Mouse (Mus musculus): ENCODE measurements around the gene Upp1. TPM values are rescaled to one million over a fixed set of nuclear protein-coding genes. Genes with fewer than 3 reads are reported as not detected.

Gene Upp1
- polyA plus RNA-seq (2012; rRNA removed) = 5.9 and 8.4 TPM in 2 replicates

DNA sequence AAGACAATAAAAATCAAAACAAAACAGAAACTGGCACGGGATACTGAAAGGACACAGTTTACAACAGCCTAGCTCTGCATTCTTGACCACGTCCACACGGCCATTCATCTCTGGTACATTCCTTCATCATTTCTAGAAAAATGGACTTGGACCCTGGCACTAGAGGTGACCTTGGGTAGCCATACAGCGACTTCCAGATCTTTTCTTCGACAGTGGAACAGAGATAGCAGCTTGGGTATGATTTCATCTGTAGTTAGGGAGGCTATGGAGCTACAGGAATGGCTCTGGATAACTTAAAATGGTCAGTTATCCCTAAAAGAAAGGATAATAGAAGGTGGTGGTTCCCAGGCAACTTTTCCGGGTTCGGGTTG lies at the start of gene Upp1:
Upp1 (plus strand) TSS at position 54 of the 371 bp plus-strand sequence.
- DNase-seq (ENCODE audit: extremely low spot score in 1 of 2, low spot score in 1 of 2) = no peak

DNA sequence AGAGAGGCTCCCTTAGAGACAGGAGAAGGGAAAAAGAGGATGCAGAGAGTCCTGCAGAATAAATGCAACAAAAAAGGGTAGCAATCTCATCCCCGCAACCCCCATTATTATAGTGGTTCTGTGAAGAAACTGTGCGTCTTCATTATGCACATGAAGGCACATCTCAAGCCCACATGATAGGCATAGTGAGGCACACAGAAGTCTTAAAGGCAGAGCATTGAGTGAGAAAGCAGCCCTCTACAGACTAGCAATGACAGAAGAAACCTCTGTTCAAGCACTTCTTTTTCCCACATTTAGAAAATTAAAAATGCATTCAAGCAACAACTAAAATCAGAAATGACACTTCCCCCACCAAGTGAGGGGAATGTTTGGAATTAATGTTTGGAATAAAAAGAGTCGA lies 41.5 kb upstream of the Upp1 start:
- no peak for DNase-seq (ENCODE audit: extremely low spot score in 1 of 2, low spot score in 1 of 2)

DNA sequence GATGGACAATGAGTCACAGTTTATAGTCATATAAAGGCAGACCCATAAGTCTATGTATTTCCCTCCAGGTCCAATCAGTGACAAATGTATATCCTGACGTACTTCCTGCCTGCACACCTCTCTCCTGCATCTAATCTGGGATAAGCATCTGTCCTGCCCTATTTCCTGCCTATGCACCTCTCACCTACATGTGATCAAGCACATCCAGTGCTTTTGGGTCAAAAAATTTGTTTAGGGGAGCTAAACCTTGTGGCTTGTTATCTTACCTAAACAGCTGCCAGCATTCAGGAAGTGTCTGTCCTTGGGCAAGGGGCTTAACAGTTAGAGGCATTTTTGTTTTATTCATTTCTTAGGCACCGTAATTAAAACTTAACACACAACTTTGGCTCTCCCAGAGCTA lies 4.7 kb upstream of the Upp1 start:
- DNase-seq (ENCODE audit: extremely low spot score in 1 of 2, low spot score in 1 of 2) = no peak

- DNase-seq (ENCODE audit: extremely low spot score in 1 of 2, low spot score in 1 of 2) = no peak
Observed at GRCm38 (mm10) chr11:9115367-9116120, 2.4 kb upstream of the Upp1 start.

GRCm38 (mm10) chr11:9116121-9116520 lies 1.8 kb upstream of the Upp1 start:
- DNase-seq (ENCODE audit: extremely low spot score in 1 of 2, low spot score in 1 of 2) = no peak

- DNase-seq (ENCODE audit: extremely low spot score in 1 of 2, low spot score in 1 of 2) = no peak
Observed at GRCm38 (mm10) chr11:9116916-9117315, 987 bp upstream of the Upp1 start.

DNA sequence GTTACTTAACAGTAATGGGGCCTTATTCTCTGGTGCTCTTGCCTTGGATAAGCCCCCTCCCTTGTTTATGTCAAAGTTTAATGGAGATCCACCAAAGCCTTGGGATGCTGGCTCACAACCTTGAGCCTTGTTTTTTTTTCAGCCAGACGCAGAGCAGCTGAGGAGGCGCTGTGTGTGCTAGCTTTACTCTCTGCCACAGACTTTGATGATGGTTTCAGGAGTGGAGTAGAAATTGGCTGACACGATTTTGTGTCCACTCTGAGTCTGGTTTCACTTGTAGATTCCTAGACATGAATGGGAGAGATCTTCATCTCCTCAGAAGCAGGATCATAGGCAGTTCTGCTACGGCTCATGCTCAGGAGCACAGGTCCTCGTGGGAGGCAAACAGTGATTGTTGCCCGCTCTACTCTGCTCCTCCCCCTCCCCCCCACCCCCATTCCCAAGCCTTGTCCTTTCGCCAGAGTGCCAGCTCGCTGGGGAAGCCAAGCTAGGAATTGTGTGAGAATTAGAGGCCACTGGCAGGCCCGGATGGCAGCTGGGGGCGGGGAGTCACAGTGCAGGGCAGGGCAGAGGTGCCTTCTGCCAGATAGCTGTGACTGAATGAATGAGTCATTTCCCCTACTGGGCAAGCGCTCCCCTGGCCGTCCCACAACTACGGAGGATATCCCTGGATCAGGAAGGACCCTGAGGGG lies 399 bp upstream of the Upp1 start:
- peak in 1 of 2 experiments; percentile 31 for DNase-seq (ENCODE audit: extremely low spot score in 1 of 2, low spot score in 1 of 2)

DNA sequence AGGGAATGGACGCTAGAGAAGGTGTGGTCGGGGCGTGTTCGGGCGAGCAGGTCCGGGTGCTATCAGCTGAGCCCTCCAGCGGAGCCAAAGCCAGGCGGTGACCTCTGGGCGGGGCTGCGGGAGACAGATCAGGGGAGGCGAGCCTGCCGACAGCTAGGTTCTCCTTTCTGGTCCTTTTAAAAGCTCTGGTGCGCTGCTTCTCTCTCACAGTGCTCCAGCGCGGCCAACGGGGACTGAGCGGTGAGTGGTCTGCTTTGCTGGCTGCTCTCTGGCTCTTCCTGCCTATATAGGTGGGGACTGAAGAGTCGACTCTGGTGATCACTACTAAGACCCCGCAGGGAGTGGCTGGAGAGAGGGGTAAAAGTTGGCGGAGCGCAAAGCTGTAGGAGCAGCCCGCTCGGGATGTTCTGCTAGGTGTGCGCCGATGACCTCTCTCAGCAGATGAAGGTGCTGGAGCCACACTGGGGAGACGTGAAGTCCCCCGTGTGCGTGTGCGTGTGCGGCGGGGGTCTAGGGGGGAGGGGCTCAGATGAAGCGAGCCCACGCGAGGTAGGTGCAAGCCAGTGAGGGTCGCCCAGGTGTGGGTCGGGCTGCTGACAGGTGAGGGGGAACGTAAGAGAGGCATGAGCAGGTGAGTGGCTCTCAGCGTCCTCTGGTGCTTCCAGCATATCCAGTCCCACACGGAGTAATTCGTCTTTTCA lies 668 bp downstream of the Upp1 start:
- DNase-seq (ENCODE audit: extremely low spot score in 1 of 2, low spot score in 1 of 2) = no peak

DNA sequence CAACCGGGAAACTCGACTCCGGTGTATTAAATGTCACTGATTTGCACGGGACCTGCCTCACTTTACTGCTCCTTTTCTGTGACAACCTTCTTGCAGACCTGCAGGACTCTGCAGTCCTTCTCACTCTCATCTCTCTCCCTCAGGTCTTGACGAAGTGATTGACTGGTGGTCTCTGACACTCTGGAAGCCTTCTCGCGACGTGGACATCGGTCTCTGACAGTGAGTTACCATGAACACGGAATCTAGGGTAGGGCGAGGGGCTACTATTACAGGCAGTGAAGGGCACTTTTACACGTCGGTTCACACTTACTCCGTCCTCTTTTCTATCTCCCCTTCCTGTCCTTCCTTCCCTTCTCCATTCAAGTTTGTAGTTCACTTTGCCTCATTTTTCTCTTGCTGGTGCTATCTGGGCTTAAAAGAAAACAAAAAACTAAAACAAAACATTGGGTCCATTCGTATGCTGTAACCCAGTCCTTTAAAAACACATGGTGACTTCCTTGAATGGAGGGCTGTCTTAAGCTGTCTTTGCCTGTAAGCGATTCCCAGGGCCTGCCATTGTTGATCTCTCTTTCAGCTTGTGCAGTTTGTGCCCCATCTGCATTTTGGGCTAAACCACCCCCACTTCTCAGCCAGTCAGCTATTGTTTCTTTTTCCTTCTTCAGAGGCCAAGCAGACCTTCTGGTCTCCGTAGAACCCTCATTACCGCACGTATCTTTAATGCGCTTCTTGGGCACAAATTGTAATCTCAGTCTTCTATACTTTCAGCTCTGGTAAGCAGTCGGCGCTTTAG lies 1.5 kb downstream of the Upp1 start:
- DNase-seq (ENCODE audit: extremely low spot score in 1 of 2, low spot score in 1 of 2) = no peak

DNA sequence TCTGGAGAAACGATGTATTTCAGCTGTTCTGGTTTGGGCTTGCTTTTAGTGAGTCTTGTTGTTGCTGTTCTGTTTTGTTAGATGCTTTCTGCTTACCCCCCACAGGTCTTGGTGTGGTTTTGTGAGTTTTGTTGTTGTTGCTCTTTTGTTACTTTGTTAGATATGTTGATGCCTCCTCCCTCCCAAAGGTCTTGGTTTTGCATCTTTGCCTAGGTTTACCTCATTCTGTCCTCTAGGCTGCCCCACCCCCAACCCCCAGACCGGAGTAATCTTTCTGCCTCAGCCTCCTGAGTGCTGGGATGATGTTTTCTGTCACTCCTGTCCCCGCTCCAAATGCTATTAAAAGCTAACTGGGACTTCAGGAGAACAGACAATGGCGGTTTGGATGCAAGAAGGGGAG lies 4.4 kb downstream of the Upp1 start:
- no peak for DNase-seq (ENCODE audit: extremely low spot score in 1 of 2, low spot score in 1 of 2)

DNA sequence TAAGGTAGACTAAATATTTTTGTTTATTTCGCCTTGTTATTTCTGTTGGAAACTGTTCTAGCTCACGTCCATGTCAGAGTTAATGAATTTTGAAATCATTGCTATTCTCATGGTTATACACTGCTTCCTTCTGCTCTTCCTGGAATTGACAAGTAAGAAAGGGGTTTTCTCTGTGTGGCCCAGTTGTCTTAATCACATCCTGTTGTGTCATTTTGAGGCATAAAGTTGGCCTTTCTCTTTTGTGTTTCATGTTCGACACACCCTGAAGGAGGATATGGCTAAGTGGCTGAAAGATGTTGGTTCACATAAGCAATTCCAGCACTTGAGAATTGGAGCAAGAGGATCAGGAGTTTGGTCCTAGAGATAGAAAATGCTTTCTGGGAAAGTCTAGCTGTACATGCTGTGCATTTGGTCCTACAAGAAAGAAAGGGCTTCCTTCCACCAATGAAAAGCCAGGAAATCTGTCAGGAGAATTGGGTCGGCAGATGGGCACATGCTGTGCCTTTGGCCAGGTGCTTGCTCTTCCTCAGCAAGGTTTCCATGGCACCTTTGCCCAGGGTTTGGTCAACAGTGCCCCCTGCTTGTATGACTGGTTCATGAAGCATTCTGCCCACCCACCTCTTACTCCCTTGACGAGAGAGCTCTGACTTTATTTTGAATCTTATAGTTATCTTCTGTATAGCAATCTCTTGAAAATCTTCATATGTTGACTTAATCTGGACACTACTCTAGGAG lies 8.6 kb downstream of the Upp1 start:
- no peak for DNase-seq (ENCODE audit: extremely low spot score in 1 of 2, low spot score in 1 of 2)

- DNase-seq (ENCODE audit: extremely low spot score in 1 of 2, low spot score in 1 of 2) = peak; percentile 40 to 53
Observed at GRCm38 (mm10) chr11:9128110-9128509, 10.2 kb downstream of the Upp1 start.

GRCm38 (mm10) chr11:9129528-9129927 lies 11.6 kb downstream of the Upp1 start:
- no peak for DNase-seq (ENCODE audit: extremely low spot score in 1 of 2, low spot score in 1 of 2)

GRCm38 (mm10) chr11:9131688-9132087 lies 13.8 kb downstream of the Upp1 start:
- no peak for DNase-seq (ENCODE audit: extremely low spot score in 1 of 2, low spot score in 1 of 2)

DNA sequence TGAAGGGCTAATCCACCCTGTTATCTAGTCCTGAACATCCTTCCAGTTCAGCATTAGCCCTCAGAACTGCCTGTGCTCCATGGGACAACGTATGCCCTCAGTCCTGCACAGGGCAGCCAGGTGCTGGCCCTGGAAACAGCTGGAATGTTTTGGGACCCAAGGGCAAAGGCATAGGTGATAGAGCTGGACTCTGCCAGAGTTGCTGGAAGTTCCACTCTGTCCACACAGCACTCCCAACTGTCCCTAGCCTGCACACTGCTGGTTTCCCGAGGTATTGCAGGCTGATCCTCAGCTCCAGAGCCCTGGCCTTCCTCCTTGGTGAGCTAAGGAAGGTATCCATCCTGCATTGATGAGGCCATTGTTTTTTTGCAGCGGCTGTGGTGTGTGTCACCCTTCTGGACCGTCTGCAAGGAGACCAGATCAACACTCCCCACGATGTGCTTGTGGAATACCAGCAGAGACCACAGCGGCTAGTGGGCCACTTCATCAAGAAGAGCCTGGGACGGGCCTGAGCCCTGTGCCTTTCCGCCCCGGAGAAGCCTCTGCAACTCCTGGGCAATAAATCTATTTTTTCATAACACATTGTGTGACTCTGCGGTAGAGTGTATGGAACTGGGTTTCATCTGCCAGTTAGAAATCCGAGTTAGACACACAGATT lies 17.8 kb downstream of the Upp1 start:
- no peak for DNase-seq (ENCODE audit: extremely low spot score in 1 of 2, low spot score in 1 of 2)

DNA sequence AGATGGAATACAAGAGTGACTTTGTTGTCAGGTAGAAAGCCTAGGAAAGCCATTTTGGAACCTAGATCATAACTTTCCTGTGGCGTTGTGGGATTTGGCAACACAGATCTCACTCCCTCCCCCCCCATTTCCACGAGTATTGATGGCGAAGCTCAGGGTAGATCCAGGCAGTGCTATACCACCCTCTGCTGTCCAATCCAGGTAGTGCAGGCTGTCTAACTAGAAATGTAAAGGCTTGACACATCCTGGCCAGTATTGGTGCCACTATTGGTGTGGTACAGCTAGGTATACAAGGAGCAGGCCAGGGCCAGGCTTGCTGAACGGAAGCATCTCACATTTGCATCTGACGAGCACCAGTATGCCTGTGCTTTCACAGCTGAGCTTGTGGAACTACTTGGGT lies 18.6 kb downstream of the Upp1 start:
- peak; percentile 61 to 96 for DNase-seq (ENCODE audit: extremely low spot score in 1 of 2, low spot score in 1 of 2)

DNA sequence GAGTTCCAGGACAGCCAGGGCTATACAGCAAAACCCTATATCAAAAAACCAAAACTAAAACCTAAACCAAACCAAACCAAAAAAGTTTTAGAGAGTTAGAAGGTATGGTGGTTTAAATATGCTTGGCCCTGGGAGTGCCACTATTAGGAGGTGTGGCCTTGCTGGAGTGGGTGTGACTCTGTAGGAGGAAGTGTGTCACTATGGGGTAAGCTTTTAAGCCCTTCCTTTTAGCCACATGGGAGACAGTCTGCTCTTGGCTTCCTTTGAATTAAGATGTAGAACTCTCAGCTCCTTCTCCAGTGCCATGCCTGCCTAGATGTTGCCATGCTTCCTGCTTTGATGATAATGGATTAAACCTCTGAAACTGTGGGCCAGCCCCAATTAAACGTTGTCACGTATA lies 27.2 kb downstream of the Upp1 start:
- no peak for DNase-seq (ENCODE audit: extremely low spot score in 1 of 2, low spot score in 1 of 2)

GRCm38 (mm10) chr11:9146115-9146514 lies 28.2 kb downstream of the Upp1 start:
- DNase-seq (ENCODE audit: extremely low spot score in 1 of 2, low spot score in 1 of 2) = no peak

GRCm38 (mm10) chr11:9146683-9147082 lies 28.8 kb downstream of the Upp1 start:
- no peak for DNase-seq (ENCODE audit: extremely low spot score in 1 of 2, low spot score in 1 of 2)

DNA sequence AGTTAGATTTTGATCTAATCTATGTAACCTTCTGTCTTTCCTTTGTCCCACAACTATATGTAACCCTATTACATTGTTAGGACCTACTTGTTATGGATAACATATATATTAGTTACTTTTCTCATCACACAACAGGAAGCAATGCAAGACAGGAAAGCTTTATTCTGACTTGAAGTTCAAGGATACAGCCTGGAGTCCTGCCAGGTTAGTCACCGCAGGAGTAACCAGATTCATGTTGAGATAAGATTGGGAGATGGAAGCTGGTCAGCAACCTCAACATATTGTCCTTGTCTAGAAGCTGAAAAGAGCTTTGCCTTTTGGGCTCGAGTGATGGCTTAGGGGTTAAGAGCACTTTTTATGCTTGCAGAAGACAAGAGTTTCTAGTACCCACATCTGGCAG lies 30.3 kb downstream of the Upp1 start:
- no peak for DNase-seq (ENCODE audit: extremely low spot score in 1 of 2, low spot score in 1 of 2)

Measured in frontal cortex, adult 2 months (tissue).